Mouse (Mus musculus) cortical plate, adult 2 months (tissue): ENCODE measurements at regions not wholly inside any gene's neighbourhood (a gene's known extent, or its start where the extent isn't known, plus 50 kb on each side); places are given as distances from the start of the nearest gene placed in this dataset.

Experiments used
- H3K27ac ChIP-seq: fragments of 200-500 bp; 2 replicates; pipeline ENCODE4 v1.5.1; 2012; ENCODE audit warnings: low read length, control low read depth, inconsistent platforms; ENCODE audit not compliant: insufficient read depth
- H3K4me1 ChIP-seq: fragments of 200-500 bp; 2 replicates; pipeline ENCODE4 v1.6.1; 2011; ENCODE audit warnings: low read length; ENCODE audit not compliant: control insufficient read depth, insufficient read depth
- H3K4me3 ChIP-seq: fragments of 200-500 bp; 2 replicates; pipeline ENCODE4 v1.5.1; 2011; ENCODE audit warnings: mild to moderate bottlenecking, low read length, control low read depth; ENCODE audit not compliant: insufficient read depth
- CTCF ChIP-seq: fragments of 200-500 bp; IDR thresholded peaks from 2 replicates; pipeline ENCODE4 v1.5.1; 2011; ENCODE audit warnings: mild to moderate bottlenecking, control low read depth, low read length; ENCODE audit not compliant: insufficient read depth; ENCODE audit errors: extremely low read depth
- POLR2A ChIP-seq: fragments of 200-500 bp; IDR thresholded peaks from 2 replicates; pipeline ENCODE4 v1.6.1; 2011; ENCODE audit warnings: mild to moderate bottlenecking, low read length, control low read depth; ENCODE audit not compliant: insufficient read depth; ENCODE audit errors: extremely low read depth

- TF ChIP-seq POLR2A = no peak
- no peak for TF ChIP-seq CTCF
- no peak overlapping the region for H3K27ac ChIP-seq
- no peak overlapping the region for H3K4me3 ChIP-seq
- H3K4me1 ChIP-seq = no peaks in the 10 kb centered on the region
Measured at GRCm38 (mm10) chr3:117050909-117051308, 82.1 kb upstream of the Palmd start.

GRCm38 (mm10) chr3:117049410-117049809 lies 80.6 kb upstream of the Palmd start:
- Histone ChIP-seq H3K4me3 (no peak overlapping the region), H3K27ac (no peak overlapping the region), H3K4me1 (no peaks in the 10 kb centered on the region)
- no peak for TF ChIP-seq CTCF
- TF ChIP-seq POLR2A = no peak

GRCm38 (mm10) chr3:117044809-117045208 lies 76.0 kb upstream of the Palmd start:
- H3K4me1 ChIP-seq = no peaks in the 10 kb centered on the region
- TF ChIP-seq POLR2A = no peak
- TF ChIP-seq CTCF = no peak
- no peak overlapping the region for H3K27ac ChIP-seq
- no peak overlapping the region for H3K4me3 ChIP-seq

GRCm38 (mm10) chr3:117044304-117044703 lies 75.5 kb upstream of the Palmd start:
- Histone ChIP-seq H3K27ac (no peak overlapping the region), H3K4me1 (no peaks in the 10 kb centered on the region), H3K4me3 (no peak overlapping the region)
- TF ChIP-seq CTCF = no peak
- no peak for TF ChIP-seq POLR2A

- Histone ChIP-seq H3K27ac (no peak overlapping the region), H3K4me3 (no peak overlapping the region), H3K4me1 (no peaks in the 10 kb centered on the region)
- TF ChIP-seq CTCF = no peak
- TF ChIP-seq POLR2A = no peak
Measured at GRCm38 (mm10) chr3:117038928-117039300, 70.1 kb upstream of the Palmd start.

- TF ChIP-seq POLR2A (no peak), CTCF (no peak)
- H3K4me3 ChIP-seq = no peak overlapping the region
- no peak overlapping the region for H3K27ac ChIP-seq
- no peaks in the 10 kb centered on the region for H3K4me1 ChIP-seq
Measured at GRCm38 (mm10) chr3:117038280-117038927, 69.6 kb upstream of the Palmd start.
